Mouse (Mus musculus): ENCODE data around the gene Ajuba. TPM values are rescaled to one million over a fixed set of nuclear protein-coding genes. Genes with fewer than 3 reads are reported as not detected.
"Not testable (repeated sequence)": the region's sequence is repeated elsewhere in the genome, so short reads cannot be mapped to it uniquely, and the experiment has no call there.

Gene Ajuba
- total RNA-seq (2017), result 0.74 and 1.3 TPM in 2 replicates

- ATAC-seq (replicated peaks in 1 of 2; ENCODE audit: insufficient read depth in 1 of 2, low FRiP score in 2 of 2, low TSS enrichment in 1 of 2, low read depth in 1 of 2, poor library complexity in 2 of 2, severe bottlenecking in 2 of 2), result peak; percentile 31 to 61; a peak in 2 of 4 replicates
These were observed at the start of gene Ajuba for GRCm38 (mm10) chr14:54577089-54577982. Gene Ajuba (minus strand): TSS chr14:54577558.

GRCm38 (mm10) chr14:54624976-54625375 is 47.6 kb upstream of the Ajuba start:
- ATAC-seq (replicated peaks in 1 of 2; ENCODE audit: insufficient read depth in 1 of 2, low FRiP score in 2 of 2, low TSS enrichment in 1 of 2, low read depth in 1 of 2, poor library complexity in 2 of 2, severe bottlenecking in 2 of 2), result no peak

- no peak for ATAC-seq (replicated peaks in 1 of 2; ENCODE audit: insufficient read depth in 1 of 2, low FRiP score in 2 of 2, low TSS enrichment in 1 of 2, low read depth in 1 of 2, poor library complexity in 2 of 2, severe bottlenecking in 2 of 2)
These were observed 46.0 kb upstream of the Ajuba start for GRCm38 (mm10) chr14:54623334-54623733.

- ATAC-seq (replicated peaks in 1 of 2; ENCODE audit: insufficient read depth in 1 of 2, low FRiP score in 2 of 2, low TSS enrichment in 1 of 2, low read depth in 1 of 2, poor library complexity in 2 of 2, severe bottlenecking in 2 of 2), result no peak
These were observed 43.8 kb upstream of the Ajuba start, which contains the start of gene Psmb11 for GRCm38 (mm10) chr14:54621133-54621532. Gene Psmb11 (plus strand): TSS chr14:54621433.

- peak; percentile 93 to 98 for ATAC-seq (replicated peaks in 1 of 2; ENCODE audit: insufficient read depth in 1 of 2, low FRiP score in 2 of 2, low TSS enrichment in 1 of 2, low read depth in 1 of 2, poor library complexity in 2 of 2, severe bottlenecking in 2 of 2)
These were observed 40.6 kb upstream of the Ajuba start, which contains the start of gene Psmb5 for GRCm38 (mm10) chr14:54617897-54618365. Gene Psmb5 (minus strand): TSS chr14:54618022.

GRCm38 (mm10) chr14:54617152-54617896 is 40.0 kb upstream of the Ajuba start:
- ATAC-seq (replicated peaks in 1 of 2; ENCODE audit: insufficient read depth in 1 of 2, low FRiP score in 2 of 2, low TSS enrichment in 1 of 2, low read depth in 1 of 2, poor library complexity in 2 of 2, severe bottlenecking in 2 of 2), result peak; percentile 18 to 24; a peak in 1 of 4 replicates

- no peak for ATAC-seq (replicated peaks in 1 of 2; ENCODE audit: insufficient read depth in 1 of 2, low FRiP score in 2 of 2, low TSS enrichment in 1 of 2, low read depth in 1 of 2, poor library complexity in 2 of 2, severe bottlenecking in 2 of 2)
These were observed 39.0 kb upstream of the Ajuba start for GRCm38 (mm10) chr14:54616226-54616825.

GRCm38 (mm10) chr14:54614130-54614529 is 36.8 kb upstream of the Ajuba start:
- ATAC-seq (replicated peaks in 1 of 2; ENCODE audit: insufficient read depth in 1 of 2, low FRiP score in 2 of 2, low TSS enrichment in 1 of 2, low read depth in 1 of 2, poor library complexity in 2 of 2, severe bottlenecking in 2 of 2), result not testable (repeated sequence)

- no peak for ATAC-seq (replicated peaks in 1 of 2; ENCODE audit: insufficient read depth in 1 of 2, low FRiP score in 2 of 2, low TSS enrichment in 1 of 2, low read depth in 1 of 2, poor library complexity in 2 of 2, severe bottlenecking in 2 of 2)
These were observed 33.3 kb upstream of the Ajuba start for GRCm38 (mm10) chr14:54610648-54611047.

GRCm38 (mm10) chr14:54609962-54610361 is 32.6 kb upstream of the Ajuba start:
- no peak for ATAC-seq (replicated peaks in 1 of 2; ENCODE audit: insufficient read depth in 1 of 2, low FRiP score in 2 of 2, low TSS enrichment in 1 of 2, low read depth in 1 of 2, poor library complexity in 2 of 2, severe bottlenecking in 2 of 2)

- ATAC-seq (replicated peaks in 1 of 2; ENCODE audit: insufficient read depth in 1 of 2, low FRiP score in 2 of 2, low TSS enrichment in 1 of 2, low read depth in 1 of 2, poor library complexity in 2 of 2, severe bottlenecking in 2 of 2), result no peak
These were observed 31.9 kb upstream of the Ajuba start for GRCm38 (mm10) chr14:54609245-54609644.

GRCm38 (mm10) chr14:54607226-54607625 is 29.9 kb upstream of the Ajuba start:
- ATAC-seq (replicated peaks in 1 of 2; ENCODE audit: insufficient read depth in 1 of 2, low FRiP score in 2 of 2, low TSS enrichment in 1 of 2, low read depth in 1 of 2, poor library complexity in 2 of 2, severe bottlenecking in 2 of 2), result no peak

GRCm38 (mm10) chr14:54605752-54606321 is 28.5 kb upstream of the Ajuba start, which contains the start of gene 4931414P19Rik:
Gene 4931414P19Rik (minus strand): TSS chr14:54605993.
- 0 out of 4 replicates have a peak, but pooled peaks of 1 of the 2 experiments have one; percentile 17 for ATAC-seq (replicated peaks in 1 of 2; ENCODE audit: insufficient read depth in 1 of 2, low FRiP score in 2 of 2, low TSS enrichment in 1 of 2, low read depth in 1 of 2, poor library complexity in 2 of 2, severe bottlenecking in 2 of 2)

- ATAC-seq (replicated peaks in 1 of 2; ENCODE audit: insufficient read depth in 1 of 2, low FRiP score in 2 of 2, low TSS enrichment in 1 of 2, low read depth in 1 of 2, poor library complexity in 2 of 2, severe bottlenecking in 2 of 2), result no peak
These were observed 26.3 kb upstream of the Ajuba start for GRCm38 (mm10) chr14:54603686-54604085.

GRCm38 (mm10) chr14:54603038-54603654 is 25.8 kb upstream of the Ajuba start:
- ATAC-seq (replicated peaks in 1 of 2; ENCODE audit: insufficient read depth in 1 of 2, low FRiP score in 2 of 2, low TSS enrichment in 1 of 2, low read depth in 1 of 2, poor library complexity in 2 of 2, severe bottlenecking in 2 of 2), result peak; percentile 99 to 100

GRCm38 (mm10) chr14:54602613-54603012 is 25.3 kb upstream of the Ajuba start:
- ATAC-seq (replicated peaks in 1 of 2; ENCODE audit: insufficient read depth in 1 of 2, low FRiP score in 2 of 2, low TSS enrichment in 1 of 2, low read depth in 1 of 2, poor library complexity in 2 of 2, severe bottlenecking in 2 of 2), result no peak

- ATAC-seq (replicated peaks in 1 of 2; ENCODE audit: insufficient read depth in 1 of 2, low FRiP score in 2 of 2, low TSS enrichment in 1 of 2, low read depth in 1 of 2, poor library complexity in 2 of 2, severe bottlenecking in 2 of 2), result no peak
These were observed 24.2 kb upstream of the Ajuba start for GRCm38 (mm10) chr14:54601601-54602000.
